Mouse (Mus musculus): ENCODE data around the gene Lhpp. TPM values are rescaled to one million over a fixed set of nuclear protein-coding genes. Genes with fewer than 3 reads are reported as not detected.

Gene Lhpp
- total RNA-seq, 2 experiments from 2014 or later: 7.8 to 10.5 TPM

DNA sequence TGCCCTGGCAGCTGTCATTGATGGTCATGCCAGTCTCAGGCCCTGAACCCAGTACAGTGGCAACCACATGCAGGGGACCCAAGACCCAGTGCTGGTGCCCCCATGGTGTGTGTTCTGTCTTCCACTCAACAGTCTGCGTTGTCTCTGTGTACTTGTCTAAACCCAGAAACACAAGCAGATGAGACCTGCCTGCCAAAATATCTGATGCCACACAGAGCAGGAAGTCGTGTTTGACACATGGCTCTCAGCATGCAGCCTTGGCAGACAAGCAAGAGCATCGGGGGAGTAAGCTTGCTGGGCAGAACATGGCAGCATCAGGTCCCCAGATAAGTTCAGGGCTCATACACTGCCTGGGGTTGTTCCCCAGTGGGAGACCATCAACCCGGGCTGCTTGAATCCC lies 68.7 kb downstream of the Lhpp start:
- no peak for DNase-seq (ENCODE audit: low spot score in 2 of 2)

DNA sequence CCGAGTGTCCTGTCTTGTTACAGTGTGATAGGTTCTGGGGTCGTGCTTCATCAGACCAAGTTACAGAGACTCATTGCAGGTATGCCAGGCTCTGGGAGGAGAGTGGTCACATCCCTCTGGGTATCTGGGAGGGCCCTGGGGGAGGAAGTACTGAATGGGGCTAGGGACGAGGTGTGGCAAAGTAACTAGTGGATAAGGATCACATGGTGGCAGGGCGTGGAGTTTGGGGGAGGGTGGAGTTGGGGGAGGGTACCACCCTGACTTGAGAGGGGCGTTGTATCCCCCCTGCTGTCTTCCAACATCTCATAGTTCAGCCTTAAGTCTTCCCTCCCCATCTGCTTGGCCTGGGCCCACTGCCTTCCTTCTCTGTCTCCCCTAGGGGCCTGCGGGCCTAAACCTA lies 69.1 kb downstream of the Lhpp start:
- DNase-seq (ENCODE audit: low spot score in 2 of 2): no peak

DNA sequence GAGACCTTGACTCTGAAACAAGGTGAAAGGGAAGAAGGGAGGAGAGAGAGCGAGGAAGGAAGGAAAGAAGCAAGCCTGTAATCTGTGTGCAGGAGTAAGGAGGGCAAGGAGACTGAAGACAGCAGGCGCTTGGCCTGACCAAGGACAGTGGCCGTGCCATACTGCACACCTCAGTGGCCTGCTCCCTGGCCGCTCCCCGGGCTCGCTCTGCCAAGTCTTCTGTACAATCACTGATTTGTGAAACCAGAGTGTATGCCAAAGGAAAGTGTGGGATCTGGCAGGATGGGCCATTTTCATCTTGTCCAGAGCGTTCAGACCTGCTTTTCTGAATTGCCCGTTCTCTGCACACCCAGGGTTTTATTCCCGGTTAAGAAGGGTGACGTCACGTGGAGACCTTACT lies 70.9 kb downstream of the Lhpp start:
- no peak for DNase-seq (ENCODE audit: low spot score in 2 of 2)

DNA sequence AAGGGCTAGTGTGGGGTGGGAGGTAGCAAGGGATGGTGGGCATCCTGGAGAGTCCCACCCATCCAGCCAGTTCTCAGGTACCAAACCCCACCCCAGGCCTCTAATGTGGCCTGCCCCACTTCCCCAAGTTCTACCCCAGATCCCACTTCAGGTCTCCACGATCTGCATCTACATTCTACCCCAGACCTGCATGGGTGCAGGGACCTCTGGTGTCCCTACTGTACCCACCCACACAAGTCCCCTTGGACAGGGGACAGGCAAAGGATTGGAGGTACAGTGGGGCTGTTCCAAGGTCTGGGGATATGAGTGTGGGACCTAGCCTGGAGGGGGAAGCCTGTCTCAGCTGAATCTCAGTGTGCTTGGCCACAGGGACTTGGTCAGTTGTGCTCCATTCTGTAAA lies 71.4 kb downstream of the Lhpp start:
- DNase-seq (ENCODE audit: low spot score in 2 of 2): no peak

DNA sequence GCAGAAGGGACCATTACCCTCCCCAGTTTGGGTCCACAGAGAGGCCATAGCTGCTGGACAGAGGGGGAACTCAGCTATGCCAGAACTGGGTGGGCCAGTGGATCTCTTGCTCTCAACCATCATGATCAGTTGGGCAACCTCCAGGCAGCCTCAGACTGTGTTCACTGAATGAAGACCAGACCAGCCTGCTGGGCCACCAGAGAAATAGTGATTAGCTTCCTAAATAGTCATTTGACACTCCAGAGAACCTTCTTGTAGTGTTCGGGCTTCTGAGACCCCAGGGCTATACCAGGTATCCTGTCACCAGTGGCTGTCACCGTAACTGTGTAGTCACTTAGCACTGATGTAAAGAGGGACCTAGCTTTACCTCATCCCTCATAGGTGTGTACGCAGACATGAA lies 71.9 kb downstream of the Lhpp start:
- no peak for DNase-seq (ENCODE audit: low spot score in 2 of 2)

DNA sequence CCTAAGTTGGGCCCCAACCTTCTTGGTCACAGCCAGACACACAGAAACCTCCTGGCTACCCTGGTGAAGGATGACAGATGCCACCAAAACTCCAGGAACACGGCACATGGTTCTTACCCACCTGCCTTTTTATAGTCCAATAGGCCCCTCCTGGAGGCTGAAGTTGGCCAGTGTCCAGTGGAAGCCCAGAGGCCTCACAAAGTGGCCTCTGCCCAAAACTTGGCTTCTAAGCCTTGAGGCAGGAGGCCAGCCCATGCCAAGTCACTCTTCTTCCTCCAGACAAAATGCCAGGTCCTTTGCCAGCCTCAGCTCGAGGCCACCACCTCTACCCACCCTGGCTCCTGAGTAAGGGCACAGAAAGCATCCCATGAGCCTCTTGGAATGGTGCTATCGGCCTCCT lies 72.5 kb downstream of the Lhpp start:
- DNase-seq (ENCODE audit: low spot score in 2 of 2): no peak

DNA sequence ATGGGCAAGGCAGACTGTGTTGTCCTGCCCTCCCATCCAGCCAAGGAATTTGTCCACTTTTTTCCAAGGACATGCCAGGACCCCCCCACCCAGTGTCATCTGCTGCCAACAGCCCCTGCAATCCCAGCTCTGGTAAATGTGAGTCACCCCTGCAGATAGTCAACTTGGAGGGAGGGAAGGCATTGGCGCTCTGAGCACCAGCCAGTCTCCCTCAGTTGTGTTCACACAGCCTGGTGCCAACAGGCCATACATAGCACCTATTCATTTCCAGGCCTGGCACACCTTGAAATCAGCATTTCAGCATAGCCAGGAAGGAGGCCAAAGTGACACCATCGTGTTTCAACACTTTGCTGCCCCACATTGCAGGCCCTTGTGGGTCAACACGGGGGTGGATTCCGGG lies 73.5 kb downstream of the Lhpp start:
- no peak for DNase-seq (ENCODE audit: low spot score in 2 of 2)

DNA sequence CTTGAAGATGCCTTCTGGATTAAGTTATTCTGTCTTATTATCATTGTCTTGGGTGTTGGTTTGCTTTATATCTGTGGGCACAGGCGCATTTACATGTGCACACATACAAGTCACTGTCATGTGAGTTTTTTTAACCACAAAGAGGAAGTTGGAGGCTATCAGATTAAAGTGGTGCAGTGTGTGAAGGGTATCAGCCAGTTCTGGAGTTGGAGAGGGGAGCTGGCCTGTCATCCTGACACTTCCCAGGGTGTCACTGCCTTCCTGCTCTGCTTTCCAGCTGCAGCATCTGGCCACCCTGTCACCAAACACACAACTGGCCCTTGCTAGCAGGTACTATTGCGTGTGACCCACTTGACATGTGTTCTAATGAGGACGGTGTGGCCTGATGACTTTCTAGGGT lies 76.1 kb downstream of the Lhpp start:
- no peak for DNase-seq (ENCODE audit: low spot score in 2 of 2)

DNA sequence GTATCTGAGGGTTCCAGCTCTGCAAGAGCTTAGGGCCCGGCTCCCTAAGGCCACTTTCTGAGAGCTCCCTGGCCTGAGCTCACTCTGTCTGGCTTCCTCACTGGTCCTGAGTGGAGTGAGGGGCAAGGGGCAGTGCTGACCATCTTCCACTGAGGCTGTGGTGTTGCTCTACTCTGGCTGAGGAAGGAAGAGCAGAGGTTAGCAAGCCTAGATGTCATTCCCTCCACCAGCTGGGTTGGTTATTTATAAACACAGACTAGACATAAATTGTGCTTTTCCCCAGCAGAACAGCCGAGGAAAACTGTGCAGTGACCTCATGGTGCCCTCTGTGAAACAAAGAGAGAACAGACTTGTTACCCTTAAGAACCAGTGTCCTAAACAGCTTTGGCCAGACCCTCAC lies 77.5 kb downstream of the Lhpp start:
- no peak for DNase-seq (ENCODE audit: low spot score in 2 of 2)

DNA sequence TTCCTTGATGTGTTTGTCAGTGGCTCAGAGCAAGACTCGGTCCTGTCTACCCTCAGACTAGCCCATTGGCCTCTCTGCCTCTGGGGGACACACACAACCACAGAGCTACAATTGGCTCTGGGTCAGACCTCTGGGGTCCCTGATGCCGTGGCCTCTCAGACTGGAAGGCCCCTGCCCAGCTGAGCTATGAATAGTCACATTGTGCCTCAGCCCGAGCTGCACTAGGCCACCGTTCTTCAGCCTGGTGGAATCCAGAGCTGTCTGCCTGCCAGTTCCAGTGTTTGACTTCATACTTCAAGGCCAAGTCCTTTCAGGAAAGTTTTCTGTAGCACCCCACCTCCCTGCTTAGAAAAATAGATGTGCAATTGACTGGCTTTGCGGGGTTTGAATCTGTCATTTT lies 78.3 kb downstream of the Lhpp start:
- no peak for DNase-seq (ENCODE audit: low spot score in 2 of 2)

DNA sequence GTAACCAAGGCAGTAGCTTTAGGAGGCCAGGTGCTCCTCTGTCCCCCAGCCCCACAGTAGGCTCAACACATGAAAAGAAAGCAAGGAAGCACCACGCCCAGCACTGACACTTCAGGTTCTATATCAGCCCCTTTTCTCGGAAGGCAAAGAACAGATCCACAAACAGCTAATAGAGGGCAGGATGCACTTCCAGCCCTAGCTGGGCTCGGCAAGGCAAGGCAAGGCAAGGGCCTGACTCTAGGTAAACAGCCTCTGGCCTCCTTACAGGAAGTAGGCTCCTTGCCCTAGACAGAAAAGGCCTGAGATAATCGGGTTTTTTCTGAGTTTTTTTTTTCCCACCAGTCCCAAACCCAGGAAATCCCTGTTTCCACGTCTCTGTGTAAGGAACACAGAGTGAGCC lies 79.3 kb downstream of the Lhpp start:
- DNase-seq (ENCODE audit: low spot score in 2 of 2): no peak

DNA sequence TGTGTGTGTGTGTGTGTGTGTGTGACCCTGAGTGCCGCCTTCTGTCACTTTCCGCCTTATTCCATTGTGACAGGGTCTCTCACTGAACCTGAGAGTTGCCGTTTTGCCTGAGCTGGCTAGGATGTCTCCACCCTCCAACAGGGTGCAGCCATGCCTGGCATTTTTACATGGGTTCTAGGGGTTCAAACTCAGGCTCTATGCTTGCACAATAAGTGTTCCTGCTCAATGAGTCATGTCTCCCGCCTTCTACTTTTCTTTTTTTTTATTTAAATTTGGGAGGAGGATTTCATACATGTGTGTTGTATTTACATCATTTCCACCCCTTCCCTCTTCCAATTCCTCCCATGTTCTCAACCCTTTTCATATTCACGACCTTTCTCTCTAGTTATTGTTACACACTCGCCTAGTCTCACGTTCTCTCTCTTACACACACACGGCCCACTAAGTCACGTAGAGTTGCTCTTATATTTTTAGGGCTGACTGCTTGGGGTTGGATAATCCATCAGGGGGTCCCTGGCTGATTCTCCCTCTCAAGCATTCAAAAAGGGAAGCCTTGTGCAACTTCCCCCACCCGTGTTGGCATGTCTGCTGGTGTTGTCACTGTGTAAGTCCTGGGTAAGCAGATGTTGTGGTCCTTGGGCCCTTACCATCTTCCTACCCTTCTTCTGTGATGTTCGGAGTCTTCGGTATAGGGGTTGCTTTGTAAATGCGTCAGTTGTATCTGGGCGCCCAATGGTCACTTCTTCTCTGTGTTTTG lies 80.5 kb downstream of the Lhpp start:
- DNase-seq (ENCODE audit: low spot score in 2 of 2): no peak

DNA sequence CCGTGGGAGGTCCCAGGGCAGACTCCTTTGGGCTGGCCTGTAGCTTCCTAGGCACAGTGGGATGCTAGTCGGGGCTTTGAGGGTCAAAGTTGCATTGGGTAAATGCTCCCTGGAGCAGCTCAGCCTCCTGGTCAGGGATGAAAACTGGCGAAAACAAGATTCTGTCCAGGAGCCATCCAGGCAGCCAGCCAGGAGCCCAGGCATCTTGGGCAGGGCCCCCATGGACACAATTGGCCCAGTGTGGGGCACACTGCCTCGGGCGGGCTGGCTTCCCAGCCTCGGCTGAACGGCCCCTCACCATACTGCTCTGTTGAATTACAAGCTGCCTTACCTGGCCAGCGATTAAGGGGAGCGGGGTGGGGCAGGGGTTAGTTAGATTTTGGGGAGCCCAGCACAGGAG lies 82.3 kb downstream of the Lhpp start:
- no peak for DNase-seq (ENCODE audit: low spot score in 2 of 2)

DNA sequence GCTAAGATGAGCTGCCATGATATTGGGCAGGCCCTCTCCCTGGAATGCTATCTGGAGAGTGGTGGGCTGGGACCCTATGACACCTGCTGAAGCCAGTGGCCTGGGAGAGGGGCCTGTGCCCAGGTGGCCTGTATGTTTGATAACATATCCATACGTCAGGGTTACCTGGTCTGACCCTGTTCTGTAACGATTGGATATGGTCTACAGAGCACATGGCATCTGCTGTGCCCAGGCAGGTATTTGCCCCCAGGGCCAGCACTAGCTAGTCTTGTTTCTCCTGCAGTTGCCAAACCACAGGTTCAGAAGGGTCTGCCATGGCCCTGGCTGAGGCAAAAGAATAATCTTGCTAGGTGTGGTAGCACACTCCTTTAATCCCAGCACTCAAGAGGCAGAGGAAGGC lies 83.1 kb downstream of the Lhpp start:
- DNase-seq (ENCODE audit: low spot score in 2 of 2): no peak

DNA sequence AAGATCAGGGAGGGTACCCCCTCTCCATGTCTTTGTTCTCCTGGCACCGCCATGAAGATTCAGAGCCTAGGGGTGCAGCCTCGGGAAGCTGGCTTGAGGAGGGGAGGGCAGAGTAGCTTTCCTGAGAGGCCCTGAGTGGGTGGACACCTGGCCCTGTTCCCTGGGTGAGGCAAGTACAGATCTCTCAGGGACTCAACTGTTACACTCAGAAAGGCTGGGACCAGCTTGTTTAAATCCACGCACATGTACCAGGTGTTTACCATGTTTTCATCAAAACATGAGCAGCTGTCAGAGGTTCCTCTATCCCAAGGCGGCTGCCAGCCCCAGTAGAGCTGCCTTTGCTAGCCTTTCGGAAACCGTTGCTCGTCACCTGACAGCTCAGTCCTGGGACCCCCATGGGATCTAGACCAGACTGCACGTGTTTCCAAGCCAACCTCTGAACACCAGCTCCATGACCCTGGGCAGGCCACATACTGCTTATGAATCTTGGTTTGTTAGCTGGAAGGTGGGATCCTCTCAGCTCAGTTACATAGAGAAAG lies 86.9 kb downstream of the Lhpp start:
- DNase-seq (ENCODE audit: low spot score in 2 of 2): no peak

DNA sequence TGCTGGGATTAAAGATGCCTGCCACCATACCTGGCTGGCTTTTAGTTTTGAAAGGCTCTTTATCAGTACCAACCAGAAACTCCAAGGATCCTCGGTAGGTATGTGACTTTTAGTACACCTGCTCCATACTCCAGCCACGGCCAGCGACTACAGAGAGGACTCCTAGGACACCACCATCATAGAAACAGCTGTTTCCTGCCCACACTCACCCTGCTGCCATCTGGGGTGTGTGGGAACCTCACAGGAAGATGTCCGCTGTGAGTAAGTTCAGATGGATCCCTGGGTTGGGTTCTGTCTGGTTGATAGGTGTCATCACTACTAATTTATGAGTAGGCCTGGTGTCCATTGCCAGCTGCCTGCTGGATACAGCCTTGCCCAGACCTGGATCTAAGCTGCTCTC lies 88.3 kb downstream of the Lhpp start:
- DNase-seq (ENCODE audit: low spot score in 2 of 2): no peak

DNA sequence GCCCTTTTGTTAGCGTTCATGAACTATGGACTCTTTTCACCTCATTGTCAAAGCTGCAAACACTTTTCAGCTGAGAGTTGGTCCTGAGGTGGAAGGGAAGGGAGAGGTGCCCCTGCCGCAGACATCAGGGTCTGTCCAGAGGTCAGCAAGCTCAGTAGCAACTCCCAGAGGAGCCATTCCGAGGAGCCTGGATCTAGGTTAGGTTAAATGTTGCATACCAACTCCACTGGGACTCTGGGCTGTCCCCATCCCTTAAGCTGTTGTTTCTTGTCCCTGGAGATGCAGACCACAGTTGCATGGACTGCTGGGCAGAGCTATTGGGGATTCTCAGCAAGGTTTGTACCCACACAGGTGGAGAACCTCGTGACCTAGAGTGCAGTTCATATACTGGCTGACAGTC lies 88.7 kb downstream of the Lhpp start:
- DNase-seq (ENCODE audit: low spot score in 2 of 2): no peak

DNA sequence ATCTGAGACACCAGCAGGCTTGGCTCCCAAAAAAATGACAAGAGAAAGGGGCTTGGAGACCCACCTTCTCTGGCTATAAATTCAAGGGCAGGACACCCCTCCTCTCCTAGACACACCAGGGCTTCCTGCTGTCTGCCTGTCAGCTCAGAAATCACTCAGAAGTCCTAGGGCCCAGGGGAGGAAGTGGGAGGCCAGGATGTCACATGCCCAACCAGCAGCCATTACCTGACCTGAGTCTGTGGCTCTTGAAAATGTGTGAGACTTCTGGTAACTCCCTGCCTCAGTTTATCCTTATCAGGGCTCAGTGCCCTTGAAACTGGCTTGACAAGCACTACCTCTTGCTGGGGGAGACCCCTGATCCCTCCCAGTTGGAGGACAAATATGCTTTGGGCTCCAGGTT lies 89.2 kb downstream of the Lhpp start:
- DNase-seq (ENCODE audit: low spot score in 2 of 2): no peak

DNA sequence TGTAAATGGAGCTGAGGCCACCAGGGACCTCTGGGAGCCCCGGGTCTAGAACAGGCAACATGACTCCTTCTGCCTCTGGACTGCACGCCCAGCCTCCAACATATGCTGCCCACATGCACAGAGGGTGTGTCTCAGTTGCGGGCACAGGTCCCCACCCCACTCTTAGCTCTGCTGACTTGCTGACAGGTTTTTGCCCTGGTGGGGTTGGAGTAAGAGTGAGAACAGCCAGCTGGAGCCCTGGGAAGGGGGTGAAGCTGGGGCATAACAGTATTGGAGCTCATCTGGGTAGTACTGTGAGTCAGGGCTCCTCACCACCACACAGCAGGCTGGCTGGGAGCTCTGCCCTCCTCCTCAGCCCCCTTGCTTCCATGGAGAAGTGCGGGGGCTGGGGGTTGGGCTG lies 89.7 kb downstream of the Lhpp start:
- DNase-seq (ENCODE audit: low spot score in 2 of 2): no peak

DNA sequence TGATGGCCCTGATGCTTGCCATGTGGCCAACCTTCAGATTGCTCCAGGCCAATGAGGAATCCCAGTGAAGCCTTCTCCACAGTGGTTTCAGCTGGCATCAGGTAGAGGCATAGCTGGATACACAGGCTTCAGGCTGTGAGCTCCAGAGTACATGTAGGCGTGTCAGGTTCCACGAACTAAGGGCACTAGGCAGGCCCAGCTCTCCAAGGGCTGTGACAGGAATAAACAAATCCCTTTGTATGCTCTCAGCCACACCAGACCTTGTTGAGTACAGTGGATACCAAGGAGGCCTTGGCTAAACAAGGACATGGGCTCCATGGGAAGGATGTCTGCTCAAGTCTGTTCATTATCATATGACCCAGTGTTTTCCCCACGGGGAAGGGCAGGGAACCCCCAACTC lies 91.0 kb downstream of the Lhpp start:
- no peak for DNase-seq (ENCODE audit: low spot score in 2 of 2)

DNA sequence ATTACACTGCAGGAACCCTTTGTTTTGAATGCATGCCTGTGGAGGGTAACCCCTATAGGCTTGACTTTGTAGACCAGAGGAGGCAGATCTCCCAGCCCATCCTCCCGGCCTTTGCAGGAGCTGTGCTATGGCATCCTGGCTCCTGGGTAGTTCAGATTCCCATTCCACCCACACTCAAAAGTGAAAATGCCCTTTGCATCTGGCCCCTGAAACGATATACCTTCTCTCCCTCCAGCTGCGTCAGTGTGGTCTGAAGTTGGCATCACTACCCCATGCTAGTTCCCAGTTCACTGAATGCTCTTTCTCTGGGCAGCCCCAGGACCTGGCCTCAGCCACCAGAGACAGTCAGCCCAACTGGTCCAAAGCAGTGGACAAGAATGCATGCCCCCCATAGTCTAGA lies 91.6 kb downstream of the Lhpp start:
- no peak for DNase-seq (ENCODE audit: low spot score in 2 of 2)

DNA sequence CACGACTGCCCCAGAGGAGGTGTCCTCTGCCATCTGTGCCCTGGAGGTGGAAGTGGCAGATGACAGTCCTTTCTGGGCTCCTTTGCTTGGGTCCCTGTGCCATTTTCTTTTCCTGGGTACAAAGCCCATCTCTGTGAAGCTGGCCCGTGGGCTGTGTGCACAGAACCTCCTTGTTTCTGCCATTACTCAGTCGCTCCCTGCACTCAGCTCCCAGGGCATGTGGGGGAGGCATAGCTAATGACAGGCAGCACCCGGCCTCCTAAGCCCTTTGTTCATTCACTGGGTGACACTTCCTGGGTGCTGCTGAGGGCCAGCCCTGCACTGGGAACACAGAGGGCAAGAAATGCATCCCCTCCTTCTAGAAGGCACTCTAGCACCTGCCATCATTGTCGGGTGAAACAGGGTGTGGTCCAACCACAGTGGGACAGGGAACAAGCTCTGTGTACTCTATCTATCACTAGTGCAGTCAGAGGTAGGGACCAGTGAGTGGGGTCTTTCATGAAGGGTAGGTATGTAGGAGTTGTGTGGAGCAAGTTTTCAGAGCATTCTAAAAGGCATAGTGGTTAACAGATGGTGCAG lies 92.1 kb downstream of the Lhpp start:
- no peak for DNase-seq (ENCODE audit: low spot score in 2 of 2)

All from gastrocnemius, postnatal 4 days (tissue).